Mouse (Mus musculus): ENCODE results near the gene Mtor. TPM values are rescaled to one million over a fixed set of nuclear protein-coding genes. Genes with fewer than 3 reads are reported as not detected.

The Mtor gene
- polyA plus RNA-seq, 1 experiment = 29.7 TPM

GRCm38 (mm10) chr4:148602357-148603120, 154.1 kb downstream of the Mtor start, which contains the start of gene Masp2:
Masp2 (plus strand) TSS chr4:148602554.
- peak; percentile 19 for TF ChIP-seq POLR2AphosphoS2 (IDR thresholded peaks at IDR 0.05; ENCODE audit: insufficient read length, low read depth)
- no peak for TF ChIP-seq POLR2A (IDR thresholded peaks at IDR 0.05; ENCODE audit: insufficient read length, low read depth)
- no peaks in the 10 kb centered on the region for H3K79me2 ChIP-seq (ENCODE audit: control insufficient read depth, insufficient read depth)
- no peak within 1 kb of the TSS for H3K4me2 ChIP-seq (ENCODE audit: low read depth)
- H3K36me3 ChIP-seq (ENCODE audit: control insufficient read depth, insufficient read depth) = peaks cover 12% of the 10 kb centered on the region
- no peak within 1 kb of the TSS for H3K4me3 ChIP-seq
- H3K27me3 ChIP-seq (ENCODE audit: control insufficient read depth, insufficient read depth, insufficient read length) = no peaks in the 10 kb centered on the region
- H3ac ChIP-seq (ENCODE audit: control insufficient read depth, insufficient read length) = no peak within 1 kb of the TSS

GRCm38 (mm10) chr4:148603376-148604139, 155.1 kb downstream of the Mtor start:
- no peaks in the 10 kb centered on the region for H3K27me3 ChIP-seq (ENCODE audit: control insufficient read depth, insufficient read depth, insufficient read length)
- TF ChIP-seq POLR2A (IDR thresholded peaks at IDR 0.05; ENCODE audit: insufficient read length, low read depth) (no peak), E2F4 (IDR thresholded peaks at IDR 0.05; ENCODE audit: insufficient read depth) (no peak), TCF3 (IDR thresholded peaks at IDR 0.05; ENCODE audit: insufficient read length, low read depth) (no peak), MYOG (IDR thresholded peaks at IDR 0.05; ENCODE audit: control insufficient read depth in 1 of 3, insufficient read depth in 1 of 3, insufficient read length in 2 of 3, low read depth in 2 of 3) (no peak), SRF (IDR thresholded peaks at IDR 0.05; ENCODE audit: control insufficient read depth, insufficient read length, low read depth) (no peak), USF1 (IDR thresholded peaks at IDR 0.05; ENCODE audit: low read depth) (no peak), TCF12 (IDR thresholded peaks at IDR 0.05; ENCODE audit: insufficient read depth, poor library complexity, severe bottlenecking) (no peak), POLR2AphosphoS2 (IDR thresholded peaks at IDR 0.05; ENCODE audit: insufficient read length, low read depth) (no peak), REST (IDR thresholded peaks at IDR 0.05; ENCODE audit: insufficient read depth, insufficient read length) (no peak), MYOD1 (IDR thresholded peaks at IDR 0.05; ENCODE audit: control insufficient read depth in 1 of 3, insufficient read length in 2 of 3, low read depth in 2 of 3) (no peak), CEBPB (IDR thresholded peaks at IDR 0.05; ENCODE audit: insufficient read depth, poor library complexity, severe bottlenecking) (no peak), MAX (IDR thresholded peaks at IDR 0.05; ENCODE audit: low read depth) (no peak)
- peaks cover 2% of the 10 kb centered on the region for H3K36me3 ChIP-seq (ENCODE audit: control insufficient read depth, insufficient read depth)
- H3K4me2 ChIP-seq (ENCODE audit: low read depth) = no peak overlapping the region
- no peak overlapping the region for H3K4me3 ChIP-seq
- no peaks in the 10 kb centered on the region for H3K79me2 ChIP-seq (ENCODE audit: control insufficient read depth, insufficient read depth)
- no peak overlapping the region for H3ac ChIP-seq (ENCODE audit: control insufficient read depth, insufficient read length)

- Histone ChIP-seq H3K4me2 (ENCODE audit: low read depth) (no peak overlapping the region), H3K36me3 (ENCODE audit: control insufficient read depth, insufficient read depth) (no peaks in the 10 kb centered on the region), H3K27me3 (ENCODE audit: control insufficient read depth, insufficient read depth, insufficient read length) (no peaks in the 10 kb centered on the region), H3ac (ENCODE audit: control insufficient read depth, insufficient read length) (no peak overlapping the region), H3K79me2 (ENCODE audit: control insufficient read depth, insufficient read depth) (no peaks in the 10 kb centered on the region), H3K4me3 (no peak overlapping the region)
- no peak for TF ChIP-seq MYOG (IDR thresholded peaks at IDR 0.05; ENCODE audit: control insufficient read depth in 1 of 3, insufficient read depth in 1 of 3, insufficient read length in 2 of 3, low read depth in 2 of 3)
- TF ChIP-seq CEBPB (IDR thresholded peaks at IDR 0.05; ENCODE audit: insufficient read depth, poor library complexity, severe bottlenecking) = no peak
- TF ChIP-seq E2F4 (IDR thresholded peaks at IDR 0.05; ENCODE audit: insufficient read depth) = no peak
- no peak for TF ChIP-seq TCF3 (IDR thresholded peaks at IDR 0.05; ENCODE audit: insufficient read length, low read depth)
- no peak for TF ChIP-seq USF1 (IDR thresholded peaks at IDR 0.05; ENCODE audit: low read depth)
- no peak for TF ChIP-seq MAX (IDR thresholded peaks at IDR 0.05; ENCODE audit: low read depth)
- no peak for TF ChIP-seq POLR2AphosphoS2 (IDR thresholded peaks at IDR 0.05; ENCODE audit: insufficient read length, low read depth)
- no peak for TF ChIP-seq POLR2A (IDR thresholded peaks at IDR 0.05; ENCODE audit: insufficient read length, low read depth)
- TF ChIP-seq REST (IDR thresholded peaks at IDR 0.05; ENCODE audit: insufficient read depth, insufficient read length) = no peak
- TF ChIP-seq MYOD1 (IDR thresholded peaks at IDR 0.05; ENCODE audit: control insufficient read depth in 1 of 3, insufficient read length in 2 of 3, low read depth in 2 of 3) = no peak
- no peak for TF ChIP-seq SRF (IDR thresholded peaks at IDR 0.05; ENCODE audit: control insufficient read depth, insufficient read length, low read depth)
- no peak for TF ChIP-seq TCF12 (IDR thresholded peaks at IDR 0.05; ENCODE audit: insufficient read depth, poor library complexity, severe bottlenecking)
These were observed 155.7 kb downstream of the Mtor start for GRCm38 (mm10) chr4:148604141-148604540.

GRCm38 (mm10) chr4:148604541-148605165, 156.2 kb downstream of the Mtor start:
- no peaks in the 10 kb centered on the region for H3K79me2 ChIP-seq (ENCODE audit: control insufficient read depth, insufficient read depth)
- no peaks in the 10 kb centered on the region for H3K27me3 ChIP-seq (ENCODE audit: control insufficient read depth, insufficient read depth, insufficient read length)
- no peak for TF ChIP-seq CEBPB (IDR thresholded peaks at IDR 0.05; ENCODE audit: insufficient read depth, poor library complexity, severe bottlenecking)
- no peak for TF ChIP-seq E2F4 (IDR thresholded peaks at IDR 0.05; ENCODE audit: insufficient read depth)
- no peak for TF ChIP-seq MYOG (IDR thresholded peaks at IDR 0.05; ENCODE audit: control insufficient read depth in 1 of 3, insufficient read depth in 1 of 3, insufficient read length in 2 of 3, low read depth in 2 of 3)
- no peak for TF ChIP-seq MAX (IDR thresholded peaks at IDR 0.05; ENCODE audit: low read depth)
- TF ChIP-seq TCF3 (IDR thresholded peaks at IDR 0.05; ENCODE audit: insufficient read length, low read depth) = no peak
- no peak for TF ChIP-seq SRF (IDR thresholded peaks at IDR 0.05; ENCODE audit: control insufficient read depth, insufficient read length, low read depth)
- no peak overlapping the region for H3ac ChIP-seq (ENCODE audit: control insufficient read depth, insufficient read length)
- H3K4me3 ChIP-seq = no peak overlapping the region
- H3K36me3 ChIP-seq (ENCODE audit: control insufficient read depth, insufficient read depth) = no peaks in the 10 kb centered on the region
- H3K4me2 ChIP-seq (ENCODE audit: low read depth) = no peak overlapping the region

Other genes with a start within 250 kb of the Mtor start
- 0.01 TPM for gene Disp3, start 160.6 kb upstream of the Mtor start, polyA plus RNA-seq (2012; fragmentation: generic; extraction: Trizol)
- 22.6 TPM for gene Ubiad1, start 3.8 kb upstream of the Mtor start, polyA plus RNA-seq (2012; fragmentation: generic; extraction: Trizol)
- 0.01 TPM for gene Angptl7, start 51.8 kb downstream of the Mtor start, polyA plus RNA-seq (2012; fragmentation: generic; extraction: Trizol)
- gene Exosc10, start 109.8 kb downstream of the Mtor start, polyA plus RNA-seq (2012; fragmentation: generic; extraction: Trizol) = 37.0 TPM
- 103 TPM for gene Srm, start 142.9 kb downstream of the Mtor start, polyA plus RNA-seq (2012; fragmentation: generic; extraction: Trizol)
- gene Masp2, start 153.9 kb downstream of the Mtor start, polyA plus RNA-seq (2012; fragmentation: generic; extraction: Trizol) = 0.43 TPM
- gene Tardbp, start 178.4 kb downstream of the Mtor start, polyA plus RNA-seq (2012; fragmentation: generic; extraction: Trizol) = 109 TPM
- gene Gm572, start 194.7 kb downstream of the Mtor start, polyA plus RNA-seq (2012; fragmentation: generic; extraction: Trizol) = 0.16 TPM